Mouse (Mus musculus): ENCODE measurements around the gene Pard3b. TPM values are rescaled to one million over a fixed set of nuclear protein-coding genes. Genes with fewer than 3 reads are reported as not detected.

Pard3b gene
- polyA plus RNA-seq, 1 experiment, result 0.42 TPM

DNA sequence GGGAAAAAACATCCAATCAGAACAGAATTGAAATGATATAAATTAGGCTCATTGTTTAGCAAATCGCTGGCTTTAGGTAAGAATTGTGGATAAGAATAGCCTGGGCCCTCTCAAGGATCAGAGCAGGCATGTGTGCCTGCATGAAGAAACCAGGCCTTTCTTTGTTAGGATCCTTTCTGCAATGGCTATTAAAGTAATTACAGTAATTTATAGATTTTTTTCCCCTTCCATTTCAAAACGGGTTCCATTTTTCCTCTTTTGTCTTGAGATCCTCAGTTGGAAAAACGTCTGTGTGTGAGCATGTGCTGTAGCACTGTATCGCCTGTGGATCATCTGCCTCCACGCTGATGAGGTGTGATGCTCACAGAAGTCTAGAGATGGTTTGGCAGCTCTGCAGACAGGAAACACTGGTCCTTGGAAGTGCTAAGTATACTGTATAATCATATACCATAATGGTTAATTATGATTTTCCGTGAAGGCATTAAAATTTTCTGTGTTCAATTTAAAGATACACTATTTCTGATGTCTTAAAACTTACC is 198.5 kb downstream of the Pard3b start:
- Histone ChIP-seq H3K9me3 (replicated peaks; ENCODE audit: control insufficient read depth, insufficient read depth, low read length, poor library complexity, severe bottlenecking) (no peaks in the 10 kb centered on the region), H3K4me3 (ENCODE audit: low read depth, low read length) (no peak overlapping the region), H3K27ac (ENCODE audit: insufficient read depth, low read length) (no peak overlapping the region), H3K27me3 (ENCODE audit: control insufficient read depth, insufficient read depth, low read length, poor library complexity, severe bottlenecking) (no peaks in the 10 kb centered on the region), H3K36me3 (ENCODE audit: control insufficient read depth, insufficient read depth, low read length, poor library complexity, severe bottlenecking) (no peaks in the 10 kb centered on the region), H3K4me1 (ENCODE audit: control insufficient read depth, insufficient read depth, low read length) (no peaks in the 10 kb centered on the region), H3K9ac (ENCODE audit: low read depth, poor library complexity, severe bottlenecking) (no peak overlapping the region)
- TF ChIP-seq CTCF (IDR thresholded peaks at IDR 0.05; ENCODE audit: low read depth, low read length) (no peak), EP300 (IDR thresholded peaks at IDR 0.05; ENCODE audit: insufficient read depth, low read depth, low read length) (no peak), POLR2A (IDR thresholded peaks at IDR 0.05; ENCODE audit: insufficient read depth, low read length) (no peak)

DNA sequence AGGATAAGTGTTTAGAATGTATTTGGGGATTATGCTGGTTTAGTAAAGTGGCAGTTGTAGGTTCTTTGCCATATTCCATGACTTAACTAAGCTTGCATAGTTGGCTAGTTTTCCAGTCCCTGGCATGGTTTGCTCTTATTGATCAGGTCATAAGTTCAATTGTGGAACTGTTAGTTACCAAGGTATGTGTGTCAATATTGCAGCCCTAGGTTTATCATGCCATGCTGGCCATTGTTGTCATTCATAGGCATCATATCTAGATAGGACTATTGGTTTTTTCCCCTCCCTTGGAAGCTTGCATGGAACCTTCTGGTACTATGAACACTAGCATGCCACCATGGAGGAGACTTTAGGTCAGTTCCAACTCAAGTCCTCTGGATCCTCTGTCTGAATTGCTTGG is 208.0 kb downstream of the Pard3b start:
- no peak overlapping the region for H3K9ac ChIP-seq (ENCODE audit: low read depth, poor library complexity, severe bottlenecking)
- no peaks in the 10 kb centered on the region for H3K36me3 ChIP-seq (ENCODE audit: control insufficient read depth, insufficient read depth, low read length, poor library complexity, severe bottlenecking)
- no peaks in the 10 kb centered on the region for H3K27me3 ChIP-seq (ENCODE audit: control insufficient read depth, insufficient read depth, low read length, poor library complexity, severe bottlenecking)
- H3K9me3 ChIP-seq (replicated peaks; ENCODE audit: control insufficient read depth, insufficient read depth, low read length, poor library complexity, severe bottlenecking), result no peaks in the 10 kb centered on the region
- no peak overlapping the region for H3K4me3 ChIP-seq (ENCODE audit: low read depth, low read length)
- no peaks in the 10 kb centered on the region for H3K4me1 ChIP-seq (ENCODE audit: control insufficient read depth, insufficient read depth, low read length)
- H3K27ac ChIP-seq (ENCODE audit: insufficient read depth, low read length), result no peak overlapping the region
- TF ChIP-seq POLR2A (IDR thresholded peaks at IDR 0.05; ENCODE audit: insufficient read depth, low read length) (no peak), CTCF (IDR thresholded peaks at IDR 0.05; ENCODE audit: low read depth, low read length) (no peak), EP300 (IDR thresholded peaks at IDR 0.05; ENCODE audit: insufficient read depth, low read depth, low read length) (no peak)

- H3K27ac ChIP-seq (ENCODE audit: insufficient read depth, low read length), result no peak overlapping the region
- H3K9ac ChIP-seq (ENCODE audit: low read depth, poor library complexity, severe bottlenecking), result no peak overlapping the region
- no peak for TF ChIP-seq EP300 (IDR thresholded peaks at IDR 0.05; ENCODE audit: insufficient read depth, low read depth, low read length)
- no peak for TF ChIP-seq POLR2A (IDR thresholded peaks at IDR 0.05; ENCODE audit: insufficient read depth, low read length)
- TF ChIP-seq CTCF (IDR thresholded peaks at IDR 0.05; ENCODE audit: low read depth, low read length), result no peak
- no peaks in the 10 kb centered on the region for H3K4me1 ChIP-seq (ENCODE audit: control insufficient read depth, insufficient read depth, low read length)
- H3K4me3 ChIP-seq (ENCODE audit: low read depth, low read length), result no peak overlapping the region
- H3K27me3 ChIP-seq (ENCODE audit: control insufficient read depth, insufficient read depth, low read length, poor library complexity, severe bottlenecking), result no peaks in the 10 kb centered on the region
- H3K9me3 ChIP-seq (replicated peaks; ENCODE audit: control insufficient read depth, insufficient read depth, low read length, poor library complexity, severe bottlenecking), result no peaks in the 10 kb centered on the region
- no peaks in the 10 kb centered on the region for H3K36me3 ChIP-seq (ENCODE audit: control insufficient read depth, insufficient read depth, low read length, poor library complexity, severe bottlenecking)
These were observed 210.5 kb downstream of the Pard3b start for GRCm38 (mm10) chr1:61849029-61849714.

DNA sequence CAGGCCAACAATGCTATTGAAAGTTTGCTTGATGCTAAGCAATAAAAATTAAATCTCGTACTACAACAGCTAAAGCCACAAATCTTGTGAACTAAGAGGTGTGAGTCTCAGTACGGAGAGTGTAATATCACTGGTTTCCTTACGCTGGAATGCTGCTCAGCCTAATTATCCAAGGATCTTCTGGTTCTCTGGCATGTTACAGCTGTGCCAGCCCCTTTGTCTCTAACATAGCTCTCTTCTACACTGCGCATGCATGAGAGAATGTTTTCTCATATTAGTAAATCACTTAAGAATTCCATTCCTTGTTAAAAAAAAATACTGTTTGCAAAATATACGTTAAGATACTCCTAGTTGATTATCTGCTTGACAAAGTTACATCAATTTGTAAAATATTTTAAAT is 211.8 kb downstream of the Pard3b start:
- Histone ChIP-seq H3K4me3 (ENCODE audit: low read depth, low read length) (no peak overlapping the region), H3K27ac (ENCODE audit: insufficient read depth, low read length) (no peak overlapping the region), H3K36me3 (ENCODE audit: control insufficient read depth, insufficient read depth, low read length, poor library complexity, severe bottlenecking) (no peaks in the 10 kb centered on the region), H3K27me3 (ENCODE audit: control insufficient read depth, insufficient read depth, low read length, poor library complexity, severe bottlenecking) (no peaks in the 10 kb centered on the region), H3K9me3 (replicated peaks; ENCODE audit: control insufficient read depth, insufficient read depth, low read length, poor library complexity, severe bottlenecking) (no peaks in the 10 kb centered on the region), H3K9ac (ENCODE audit: low read depth, poor library complexity, severe bottlenecking) (no peak overlapping the region), H3K4me1 (ENCODE audit: control insufficient read depth, insufficient read depth, low read length) (no peaks in the 10 kb centered on the region)
- TF ChIP-seq CTCF (IDR thresholded peaks at IDR 0.05; ENCODE audit: low read depth, low read length) (no peak), EP300 (IDR thresholded peaks at IDR 0.05; ENCODE audit: insufficient read depth, low read depth, low read length) (no peak), POLR2A (IDR thresholded peaks at IDR 0.05; ENCODE audit: insufficient read depth, low read length) (no peak)

- H3K27ac ChIP-seq (ENCODE audit: insufficient read depth, low read length), result no peak overlapping the region
- TF ChIP-seq EP300 (IDR thresholded peaks at IDR 0.05; ENCODE audit: insufficient read depth, low read depth, low read length), result no peak
- no peak for TF ChIP-seq CTCF (IDR thresholded peaks at IDR 0.05; ENCODE audit: low read depth, low read length)
- TF ChIP-seq POLR2A (IDR thresholded peaks at IDR 0.05; ENCODE audit: insufficient read depth, low read length), result no peak
- no peak overlapping the region for H3K9ac ChIP-seq (ENCODE audit: low read depth, poor library complexity, severe bottlenecking)
- H3K27me3 ChIP-seq (ENCODE audit: control insufficient read depth, insufficient read depth, low read length, poor library complexity, severe bottlenecking), result no peaks in the 10 kb centered on the region
- H3K4me1 ChIP-seq (ENCODE audit: control insufficient read depth, insufficient read depth, low read length), result no peaks in the 10 kb centered on the region
- H3K36me3 ChIP-seq (ENCODE audit: control insufficient read depth, insufficient read depth, low read length, poor library complexity, severe bottlenecking), result no peaks in the 10 kb centered on the region
- no peak overlapping the region for H3K4me3 ChIP-seq (ENCODE audit: low read depth, low read length)
- no peaks in the 10 kb centered on the region for H3K9me3 ChIP-seq (replicated peaks; ENCODE audit: control insufficient read depth, insufficient read depth, low read length, poor library complexity, severe bottlenecking)
These were observed 212.6 kb downstream of the Pard3b start for GRCm38 (mm10) chr1:61851176-61851575.

GRCm38 (mm10) chr1:61867286-61868082 is 228.9 kb downstream of the Pard3b start:
- H3K27ac ChIP-seq (ENCODE audit: insufficient read depth, low read length), result no peak overlapping the region
- TF ChIP-seq EP300 (IDR thresholded peaks at IDR 0.05; ENCODE audit: insufficient read depth, low read depth, low read length), result no peak
- TF ChIP-seq POLR2A (IDR thresholded peaks at IDR 0.05; ENCODE audit: insufficient read depth, low read length), result no peak
- no peak for TF ChIP-seq CTCF (IDR thresholded peaks at IDR 0.05; ENCODE audit: low read depth, low read length)
- no peaks in the 10 kb centered on the region for H3K9me3 ChIP-seq (replicated peaks; ENCODE audit: control insufficient read depth, insufficient read depth, low read length, poor library complexity, severe bottlenecking)
- no peak overlapping the region for H3K9ac ChIP-seq (ENCODE audit: low read depth, poor library complexity, severe bottlenecking)
- no peak overlapping the region for H3K4me3 ChIP-seq (ENCODE audit: low read depth, low read length)
- H3K27me3 ChIP-seq (ENCODE audit: control insufficient read depth, insufficient read depth, low read length, poor library complexity, severe bottlenecking), result no peaks in the 10 kb centered on the region
- H3K36me3 ChIP-seq (ENCODE audit: control insufficient read depth, insufficient read depth, low read length, poor library complexity, severe bottlenecking), result no peaks in the 10 kb centered on the region
- H3K4me1 ChIP-seq (ENCODE audit: control insufficient read depth, insufficient read depth, low read length), result no peaks in the 10 kb centered on the region

All from ES-Bruce4 (cell line).